Mouse (Mus musculus) intestine, embryonic 14.5 days (tissue): Measurements from ENCODE around the gene Gbf1. TPM values are rescaled to one million over a fixed set of nuclear protein-coding genes. Genes with fewer than 3 reads are reported as not detected.
A peak's percentile ranks its signal among the peaks of the same experiment; 100 is the strongest.
"Not testable (repeated sequence)": the region's sequence is repeated elsewhere in the genome, so short reads cannot be mapped to it uniquely, and the experiment has no call there.

Experiments used
- ATAC-seq: fragments of 200-750 bp; cut with Nextera tagmentation; replicated peaks from 2 replicates; pipeline ENCODE4 v1.8.0; 2017; ENCODE audit warnings: low read depth, moderate number of reproducible peaks, moderate TSS enrichment, moderate library complexity; ENCODE audit not compliant: low FRiP score, low TSS enrichment
- DNase-seq: peaks from one replicate; pipeline ENCODE4 v3.0.0-alpha.2; 2018; ENCODE audit warnings: low spot score
- H3K27ac ChIP-seq: fragments of 300-500 bp; sonication (generic); 2 replicates; pipeline ENCODE4 v1.5.1; 2014; ENCODE audit warnings: low read depth, mild to moderate bottlenecking, control low read depth
- H3K27me3 ChIP-seq: fragments of 300-500 bp; sonication (generic); replicated peaks from 2 replicates; pipeline ENCODE4 v1.6.1; 2014; ENCODE audit warnings: low read length, control low read depth; ENCODE audit not compliant: control insufficient read depth, insufficient read depth
- H3K36me3 ChIP-seq: fragments of 300-500 bp; sonication (generic); 2 replicates; pipeline ENCODE4 v1.6.1; 2014; ENCODE audit warnings: low read length, control low read depth; ENCODE audit not compliant: control insufficient read depth, insufficient read depth
- H3K4me1 ChIP-seq: fragments of 300-500 bp; sonication (generic); replicated peaks from 2 replicates; pipeline ENCODE4 v1.6.1; 2014; ENCODE audit warnings: low read length, control low read depth, mixed read lengths; ENCODE audit not compliant: control insufficient read depth, insufficient read depth
- H3K4me2 ChIP-seq: fragments of 300-500 bp; sonication (generic); 2 replicates; pipeline ENCODE4 v1.6.1; 2014; ENCODE audit warnings: low read length
- H3K4me3 ChIP-seq: fragments of 300-500 bp; sonication (generic); 2 replicates; pipeline ENCODE4 v1.5.1; 2014; ENCODE audit warnings: low read depth, low read length, control low read depth, mixed read lengths
- H3K9ac ChIP-seq: fragments of 300-500 bp; sonication (generic); 2 replicates; pipeline ENCODE4 v1.6.1; 2014; ENCODE audit warnings: mild to moderate bottlenecking, low read length
- H3K9me3 ChIP-seq: fragments of 300-500 bp; sonication (generic); 2 replicates; pipeline ENCODE4 v1.6.1; 2016; ENCODE audit warnings: low read length, control low read depth; ENCODE audit not compliant: control insufficient read depth
- WGBS: fragments of 180-500 bp; shearing (Covaris S2); extraction: QIAGEN DNeasy Blood & Tissue Kit; methylation state at CpG from one replicate; pipeline ENCODE4 v1.1.7; 2014; 5-methylcytosine and 5-hydroxymethylcytosine counted together
- polyA plus RNA-seq: library from polyadenylated mRNA; unstranded; fragments of >200 nt; fragmentation: Nextera tagmentation; extraction: Ambion mirVana; gene quantifications from 2 replicates; pipeline ENCODE4 v1.2.1, GENCODE M21; 2014

Gene Gbf1
- polyA plus RNA-seq, 1 experiment from 2014 or later = 41.6 TPM

GRCm38 (mm10) chr19:46124651-46125050 is 27.7 kb upstream of the Gbf1 start:
- no peak for DNase-seq
- no peaks in the 10 kb centered on the region for H3K36me3 ChIP-seq

GRCm38 (mm10) chr19:46126301-46126700 is 26.0 kb upstream of the Gbf1 start:
- no peak for ATAC-seq

More at GRCm38 (mm10) chr19:46124651-46125050, 27.7 kb upstream of the Gbf1 start:
- ATAC-seq = no peak
- H3K4me3 ChIP-seq = no peak overlapping the region
- H3K27ac ChIP-seq = no peak overlapping the region
- H3K9ac ChIP-seq = no peak overlapping the region
- H3K4me1 ChIP-seq = no peaks in the 10 kb centered on the region
- H3K27me3 ChIP-seq = peaks cover 2% of the 10 kb centered on the region; the same call in 1 of the 2 replicates
- no peak overlapping the region for H3K4me2 ChIP-seq
- H3K9me3 ChIP-seq = no peaks in the 10 kb centered on the region

GRCm38 (mm10) chr19:46129737-46130136 is 22.6 kb upstream of the Gbf1 start:
- H3K4me2 ChIP-seq, H3K27ac ChIP-seq, H3K4me1 ChIP-seq, H3K4me3 ChIP-seq, H3K36me3 ChIP-seq, DNase-seq, H3K9me3 ChIP-seq, H3K9ac ChIP-seq, ATAC-seq: not testable (repeated sequence)
- peaks cover 44% of the 10 kb centered on the region for H3K27me3 ChIP-seq
- 74% methylated on average over 6 of the region's 6 CpGs for WGBS

More at GRCm38 (mm10) chr19:46126301-46126700, 26.0 kb upstream of the Gbf1 start:
- Histone ChIP-seq H3K4me1 (no peaks in the 10 kb centered on the region), H3K9me3 (no peaks in the 10 kb centered on the region), H3K9ac (no peak overlapping the region), H3K27me3 (peaks cover 16% of the 10 kb centered on the region), H3K27ac (no peak overlapping the region), H3K4me2 (no peak overlapping the region), H3K4me3 (no peak overlapping the region), H3K36me3 (no peaks in the 10 kb centered on the region)
- no peak for DNase-seq
- 87% methylated on average over 4 of the region's 4 CpGs for WGBS

- Histone ChIP-seq H3K9me3 (no peaks in the 10 kb centered on the region), H3K4me3 (no peak overlapping the region; the same call in 1 of the 2 replicates), H3K27ac (no peak overlapping the region), H3K4me2 (peak overlapping the region; percentile 46), H3K36me3 (no peaks in the 10 kb centered on the region), H3K9ac (no peak overlapping the region), H3K4me1 (peaks cover 14% of the 10 kb centered on the region), H3K27me3 (peaks cover 58% of the 10 kb centered on the region)
- ATAC-seq = no peak
- DNase-seq = no peak
- 8% methylated on average over 7 of the region's 8 CpGs for WGBS
Measured at GRCm38 (mm10) chr19:46131283-46131682, 21.0 kb upstream of the Gbf1 start.

GRCm38 (mm10) chr19:46131694-46132525 is 20.4 kb upstream of the Gbf1 start, which contains the start of gene Elovl3:
Elovl3 (plus strand) TSS chr19:46131897.
- no peak for ATAC-seq
- Histone ChIP-seq H3K27me3 (peaks cover 64% of the 10 kb centered on the region), H3K9me3 (no peaks in the 10 kb centered on the region), H3K9ac (no peak within 1 kb of the TSS), H3K27ac (no peak within 1 kb of the TSS), H3K4me1 (peaks cover 21% of the 10 kb centered on the region), H3K4me2 (peak within 1 kb of the TSS; percentile 46), H3K4me3 (peak within 1 kb of the TSS; percentile 22), H3K36me3 (no peaks in the 10 kb centered on the region)
- WGBS = 4% methylated on average over 31 of the region's 31 CpGs
- peak; percentile 64 for DNase-seq

GRCm38 (mm10) chr19:46132577-46132976 is 19.7 kb upstream of the Gbf1 start:
- DNase-seq = no peak
- Histone ChIP-seq H3K27ac (no peak overlapping the region), H3K4me2 (no peak overlapping the region), H3K9ac (no peak overlapping the region), H3K4me1 (peaks cover 25% of the 10 kb centered on the region), H3K9me3 (no peaks in the 10 kb centered on the region), H3K36me3 (no peaks in the 10 kb centered on the region), H3K27me3 (peaks cover 71% of the 10 kb centered on the region), H3K4me3 (no peak overlapping the region)
- 50% methylated on average over 6 of the region's 6 CpGs for WGBS
- ATAC-seq = no peak

GRCm38 (mm10) chr19:46135297-46135696 is 17.0 kb upstream of the Gbf1 start:
- 2% methylated on average over 12 of the region's 12 CpGs for WGBS

GRCm38 (mm10) chr19:46135789-46136638 is 16.3 kb upstream of the Gbf1 start:
- under 1% methylated on average over 78 of the region's 79 CpGs for WGBS
- Histone ChIP-seq H3K36me3 (no peaks in the 10 kb centered on the region), H3K4me3 (peak overlapping the region; percentile 48), H3K27ac (no peak overlapping the region), H3K9ac (peak overlapping the region; percentile 13; the same call in 1 of the 2 replicates), H3K4me2 (peak overlapping the region; percentile 100), H3K27me3 (peaks cover 79% of the 10 kb centered on the region), H3K4me1 (peaks cover 25% of the 10 kb centered on the region), H3K9me3 (no peaks in the 10 kb centered on the region)
- ATAC-seq (peak; percentile 47; the same call in 1 of the 2 replicates), DNase-seq (peak; percentile 81)

More at GRCm38 (mm10) chr19:46135297-46135696, 17.0 kb upstream of the Gbf1 start:
- no peak; the same call in 1 of the 2 replicates for ATAC-seq
- peak overlapping the region; percentile 48 for H3K4me3 ChIP-seq
- no peak overlapping the region for H3K9ac ChIP-seq
- H3K36me3 ChIP-seq = no peaks in the 10 kb centered on the region
- H3K27me3 ChIP-seq = peaks cover 84% of the 10 kb centered on the region
- no peak overlapping the region for H3K27ac ChIP-seq
- peak; percentile 95 for DNase-seq
- no peaks in the 10 kb centered on the region for H3K9me3 ChIP-seq
- peaks cover 25% of the 10 kb centered on the region for H3K4me1 ChIP-seq
- peak overlapping the region; percentile 100 for H3K4me2 ChIP-seq
